Mouse (Mus musculus) spleen, adult 2 months (tissue): ENCODE measurements around the gene Stac. TPM values are rescaled to one million over a fixed set of nuclear protein-coding genes. Genes with fewer than 3 reads are reported as not detected.
A peak's percentile ranks its signal among the peaks of the same experiment; 100 is the strongest.

ENCODE experiments used
- DNase-seq, 2 experiments: peaks; one replicate each; pipeline versions ENCODE4 v3.0.0 to v3.0.0-alpha.2; 2012 to 2021; ENCODE audit warnings: low spot score in 2 of 2, low read depth in 1 of 2
- H3K27ac ChIP-seq: fragments of 200-500 bp; 2 replicates; pipeline ENCODE4 v1.5.1; 2012; ENCODE audit warnings: low read length, inconsistent platforms; ENCODE audit not compliant: insufficient read depth
- H3K27me3 ChIP-seq: fragments of 200-500 bp; 2 replicates; pipeline ENCODE4 v1.6.1; 2012; ENCODE audit warnings: mild to moderate bottlenecking, moderate library complexity, low read length, inconsistent platforms; ENCODE audit not compliant: control insufficient read depth, insufficient read depth
- H3K36me3 ChIP-seq: fragments of 200-500 bp; 2 replicates; pipeline ENCODE4 v1.6.1; 2012; ENCODE audit warnings: mild to moderate bottlenecking, low read length, inconsistent platforms; ENCODE audit not compliant: control insufficient read depth, insufficient read depth
- H3K4me1 ChIP-seq: fragments of 200-500 bp; 2 replicates; pipeline ENCODE4 v1.6.1; 2011; ENCODE audit warnings: inconsistent platforms; ENCODE audit not compliant: control insufficient read depth, insufficient read depth, insufficient read length
- H3K4me3 ChIP-seq: fragments of 200-500 bp; 2 replicates; pipeline ENCODE4 v1.5.1; 2011; ENCODE audit warnings: mild to moderate bottlenecking, inconsistent platforms; ENCODE audit not compliant: insufficient read depth, insufficient read length; ENCODE audit errors: extremely low read depth
- CTCF ChIP-seq: fragments of 200-500 bp; IDR thresholded peaks from 2 replicates; pipeline ENCODE4 v1.5.1; 2011; ENCODE audit warnings: mild to moderate bottlenecking, inconsistent platforms; ENCODE audit not compliant: insufficient read depth, insufficient read length, insufficient replicate concordance; ENCODE audit errors: extremely low read depth
- POLR2A ChIP-seq: fragments of 200-500 bp; IDR thresholded peaks from 2 replicates; pipeline ENCODE4 v1.6.1; 2011; ENCODE audit warnings: low read depth, low read length, inconsistent platforms
- WGBS: fragments of 180-500 bp; shearing (Covaris S2); methylation state at CpG from one replicate; pipeline ENCODE4 v1.1.7; 2018; 5-methylcytosine and 5-hydroxymethylcytosine counted together
- polyA plus RNA-seq: library from polyadenylated mRNA; depleted of rRNA; stranded (reverse); fragments of >200 nt; gene quantifications from 2 replicates; pipeline ENCODE4 v1.2.3, GENCODE M21; 2012

The Stac gene
- polyA plus RNA-seq, 1 experiment: 0.07 TPM

- H3K4me1 ChIP-seq: no peaks in the 10 kb centered on the region
- DNase-seq: peak in 1 of 2 experiments; percentile 18
- no peak overlapping the region for H3K4me3 ChIP-seq
- no peak overlapping the region for H3K27ac ChIP-seq
- 60% methylated on average over 15 of the region's 15 CpGs for WGBS
- peak; percentile 60; the same call in 1 of the 2 replicates for TF ChIP-seq CTCF
- TF ChIP-seq POLR2A: no peak
- no peaks in the 10 kb centered on the region for H3K27me3 ChIP-seq
- H3K36me3 ChIP-seq: no peaks in the 10 kb centered on the region
Measured at GRCm38 (mm10) chr9:111551461-111552190, 138.5 kb downstream of the Stac start.

DNA sequence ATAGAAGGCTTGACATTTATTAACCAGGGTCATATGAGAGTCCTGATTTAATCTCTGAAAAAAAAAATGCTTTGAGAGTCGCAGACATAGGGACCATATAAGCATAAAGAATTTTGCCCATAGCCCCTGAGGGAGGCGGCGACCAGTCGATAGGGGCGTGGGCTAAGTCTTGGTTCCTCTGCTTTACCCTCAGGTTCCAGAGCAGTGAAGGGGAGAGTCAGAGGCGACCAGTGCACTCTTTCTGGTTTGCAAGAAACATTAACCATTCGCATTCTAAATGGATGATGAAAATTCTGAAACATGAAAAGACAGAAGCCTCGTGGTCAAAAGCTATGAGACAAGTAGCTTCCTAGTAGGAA, 139.2 kb downstream of the Stac start:
- no peaks in the 10 kb centered on the region for H3K36me3 ChIP-seq
- TF ChIP-seq POLR2A: no peak
- TF ChIP-seq CTCF: no peak
- no peak for DNase-seq
- 81% methylated on average over 8 of the region's 8 CpGs for WGBS
- no peak overlapping the region for H3K4me3 ChIP-seq
- H3K27ac ChIP-seq: no peak overlapping the region
- no peaks in the 10 kb centered on the region for H3K27me3 ChIP-seq
- no peaks in the 10 kb centered on the region for H3K4me1 ChIP-seq

GRCm38 (mm10) chr9:111550281-111550962, 139.7 kb downstream of the Stac start:
- no peak for DNase-seq
- 82% methylated on average over 21 of the region's 21 CpGs for WGBS
- no peaks in the 10 kb centered on the region for H3K36me3 ChIP-seq

GRCm38 (mm10) chr9:111542663-111543062, 147.5 kb downstream of the Stac start:
- Histone ChIP-seq H3K27me3 (no peaks in the 10 kb centered on the region), H3K4me3 (no peak overlapping the region), H3K36me3 (no peaks in the 10 kb centered on the region), H3K4me1 (no peaks in the 10 kb centered on the region), H3K27ac (no peak overlapping the region)
- no peak for TF ChIP-seq CTCF
- no peak for TF ChIP-seq POLR2A
- DNase-seq: no peak
- WGBS: 82% methylated on average over 6 of the region's 6 CpGs

More at GRCm38 (mm10) chr9:111550281-111550962, 139.7 kb downstream of the Stac start:
- Histone ChIP-seq H3K4me1 (no peaks in the 10 kb centered on the region), H3K4me3 (no peak overlapping the region), H3K27ac (no peak overlapping the region), H3K27me3 (no peaks in the 10 kb centered on the region)
- TF ChIP-seq POLR2A (no peak), CTCF (no peak)

GRCm38 (mm10) chr9:111535445-111536064, 154.6 kb downstream of the Stac start:
- H3K4me3 ChIP-seq: no peak overlapping the region
- WGBS: 71% methylated on average over 8 of the region's 8 CpGs
- H3K27me3 ChIP-seq: no peaks in the 10 kb centered on the region
- no peaks in the 10 kb centered on the region for H3K4me1 ChIP-seq
- TF ChIP-seq POLR2A (no peak), CTCF (no peak)
- DNase-seq: no peak
- no peaks in the 10 kb centered on the region for H3K36me3 ChIP-seq
- no peak overlapping the region for H3K27ac ChIP-seq

- H3K4me1 ChIP-seq: no peaks in the 10 kb centered on the region
- DNase-seq: no peak
- TF ChIP-seq POLR2A: no peak
- TF ChIP-seq CTCF: no peak
- no peak overlapping the region for H3K4me3 ChIP-seq
- no peaks in the 10 kb centered on the region for H3K36me3 ChIP-seq
- no peaks in the 10 kb centered on the region for H3K27me3 ChIP-seq
- no peak overlapping the region for H3K27ac ChIP-seq
- 62% methylated on average over 7 of the region's 7 CpGs for WGBS
Measured at GRCm38 (mm10) chr9:111534744-111535423, 155.3 kb downstream of the Stac start.
